33 mouse cellular contexts compared by ENCODE assay signal in the genomic region with DNA sequence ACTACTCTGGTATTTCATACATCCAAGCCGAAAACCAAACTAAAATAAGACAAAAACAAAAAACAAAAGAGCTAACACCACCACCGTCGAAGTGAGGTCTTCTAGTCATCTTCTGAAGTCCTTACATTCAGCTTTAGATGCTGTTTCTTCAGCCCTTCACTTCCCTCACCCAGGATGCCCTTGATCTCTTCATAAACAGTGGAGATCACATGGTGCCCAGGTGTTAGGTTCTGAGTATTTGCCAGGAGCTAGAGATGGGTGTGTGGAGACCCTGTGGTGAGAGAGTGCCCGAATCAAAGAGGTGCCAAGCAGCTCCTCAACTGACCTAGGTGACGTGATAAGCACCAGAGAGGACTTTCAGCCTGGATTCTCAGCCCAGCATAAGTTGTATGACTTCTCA. TPM values are rescaled to one million over a fixed set of nuclear protein-coding genes. Genes with fewer than 3 reads are reported as not detected.
DNase-seq lines count a peak whose midpoint lies in the region; ATAC-seq and TF ChIP-seq lines count a peak whose summit lies in the region.
"Had no signal": no experiment of that assay in that cellular context is flagged by ENCODE, and none has a peak within 500 bp of the region (broad histone marks: within the 10 kb centered on the region; RNA-seq: fewer than 3 reads in every experiment).

No protein-coding gene starts in this region.

- peak; percentile 39 for ATAC-seq in CD4-positive, CD25-positive, alpha-beta regulatory T cell, adult 4 months
- ATAC-seq in activated CD4-positive, CD25-positive, alpha-beta regulatory T cell, adult 4 months = peak; percentile 29
- ATAC-seq: forebrain, embryonic 14.5 days; hindbrain, postnatal 0 days; intestine, embryonic 16.5 days had no signal

- 69% methylated on average over 5 of the region's 5 CpGs for WGBS in lung, adult 2 months

- no peak for TF ChIP-seq CTCF in lung, adult 2 months (IDR thresholded peaks at IDR 0.05; ENCODE audit: insufficient read depth, low read length)

- TF ChIP-seq POLR2A in lung, adult 2 months (IDR thresholded peaks at IDR 0.05; ENCODE audit: borderline replicate concordance, extremely low read depth, low read depth, low read length) = no peak

- H3K4me1 ChIP-seq in lung, adult 2 months (ENCODE audit: control insufficient read depth, insufficient read depth, low read length) = no peaks in the 10 kb centered on the region
- H3K4me1 ChIP-seq: embryonic facial prominence, embryonic 12.5 days; heart, embryonic 13.5 days; limb, embryonic 10.5 days; limb, embryonic 15.5 days; liver, embryonic 13.5 days had no signal

- H3K4me3 ChIP-seq in lung, adult 2 months (replicated peaks; ENCODE audit: extremely low read depth, low read depth, low read length) = no peak overlapping the region
- H3K4me3 ChIP-seq: embryonic facial prominence, embryonic 12.5 days; heart, adult 2 months; heart, embryonic 13.5 days; limb, embryonic 10.5 days; limb, embryonic 15.5 days; liver, embryonic 13.5 days had no signal

- peak; percentile 77 for DNase-seq in thymus, postnatal 0 days (ENCODE audit: low spot score)
- peak; percentile 35 for DNase-seq in thymus, postnatal 4 days
- DNase-seq in lung, adult 2 months = no peak
- DNase-seq in adipocyte (ENCODE audit: low spot score) = no peak
- no peak for DNase-seq in layer of hippocampus, adult 11-12 months (ENCODE audit: low spot score)
- DNase-seq: adrenal gland, adult 8-10 months; B cell, adult 2 months; cerebellum, adult 9-10 months; cerebellum, postnatal 36 days; embryo, embryonic 11 days; gastrocnemius, postnatal 25 days; heart, adult 2 months; kidney, adult 8-10 months; kidney, postnatal 10 days; layer of hippocampus, adult 9-11 months; liver, embryonic 13.5 days; lung, adult 18-20 months; lung, postnatal 10 days; midbrain, embryonic 14.5 days; right cerebral cortex, postnatal 25 days had no signal

RNA-seq across cellular contexts. Expression of a gene that starts 22.6 kb away (rescaled TPM):
- 10 to 100 TPM; 31.4 to 42.4 TPM for polyA plus RNA-seq in CD4-positive, CD25-positive, alpha-beta regulatory T cell, adult 4 months (2017; shearing (Covaris generic))
- 10 to 100 TPM; 49.7 to 55.1 TPM for polyA plus RNA-seq in activated CD4-positive, CD25-positive, alpha-beta regulatory T cell, adult 4 months (2017; shearing (Covaris generic))
- 3.1 and 4.3 TPM in 2 replicates for polyA plus RNA-seq in thymus, postnatal 0 days (2015; fragmentation: Nextera tagmentation; extraction: Ambion mirVana)
- polyA plus RNA-seq in lung, adult 2 months (2012; rRNA removed) = 0.26 and 0.30 TPM in 2 replicates
- polyA plus RNA-seq: embryonic facial prominence, embryonic 12.5 days; forebrain, embryonic 14.5 days; frontal cortex, adult 2 months; heart, embryonic 13.5 days; hindbrain, embryonic 11.5 days; hindbrain, postnatal 0 days; intestine, embryonic 16.5 days; limb, embryonic 10.5 days; limb, embryonic 15.5 days; liver, embryonic 13.5 days; macrophage; midbrain, embryonic 14.5 days; neural tube, embryonic 11.5 days had no signal

Comparison
In these comparisons a context has a peak if more than half of its experiments do, and no peak if none do; other contexts are left out.
1. DNase-seq: peak in thymus, postnatal 0 days (single experiment) and thymus, postnatal 4 days (single experiment); none in lung, adult 2 months (single experiment), adipocyte (single experiment) and layer of hippocampus, adult 11-12 months (single experiment).